22 mouse cellular contexts compared by ENCODE assay signal in genomic region chr4:137461217-137461616, GRCm38 (mm10). TPM values are rescaled to one million over a fixed set of nuclear protein-coding genes. Genes with fewer than 3 reads are reported as not detected.
DNase-seq lines count a peak whose midpoint lies in the region; ATAC-seq and TF ChIP-seq lines count a peak whose summit lies in the region.
"Had no signal": no experiment of that assay in that cellular context is flagged by ENCODE, and none has a peak within 500 bp of the region (broad histone marks: within the 10 kb centered on the region; RNA-seq: fewer than 3 reads in every experiment).

No protein-coding gene starts in this region.

- H3K36me3 ChIP-seq in heart, adult 2 months (ENCODE audit: control insufficient read depth, insufficient read depth, low read length) = no peaks in the 10 kb centered on the region
- H3K36me3 ChIP-seq in hindbrain, embryonic 10.5 days = no peaks in the 10 kb centered on the region
- no peaks in the 10 kb centered on the region for H3K36me3 ChIP-seq in hindbrain, embryonic 14.5 days (replicated peaks; ENCODE audit: control insufficient read depth, insufficient read depth)
- H3K36me3 ChIP-seq in midbrain, embryonic 11.5 days (ENCODE audit: control insufficient read depth, insufficient read depth, low read length) = no peaks in the 10 kb centered on the region
- no peaks in the 10 kb centered on the region for H3K36me3 ChIP-seq in midbrain, embryonic 14.5 days (ENCODE audit: control insufficient read depth, insufficient read depth, low read length)
- H3K36me3 ChIP-seq: neural tube, embryonic 15.5 days had no signal

- no peak for DNase-seq in heart, adult 2 months
- DNase-seq in heart, adult 9 months (ENCODE audit: low spot score in 2 of 2) = no peak
- no peak for DNase-seq in hindbrain, embryonic 10.5 days (ENCODE audit: low spot score)
- DNase-seq in hindbrain, embryonic 14.5 days (ENCODE audit: low spot score) = no peak
- DNase-seq in midbrain, embryonic 11.5 days (ENCODE audit: low spot score, missing footprints) = peak; percentile 77
- no peak for DNase-seq in midbrain, embryonic 14.5 days
- DNase-seq in cerebellum, adult 11 months = no peak
- no peak for DNase-seq in layer of hippocampus, adult 2 months (ENCODE audit: low spot score in 2 of 2)
- DNase-seq: cerebellum, adult 18-20 months; forebrain, postnatal 0 days; gastrocnemius, postnatal 14 days; kidney, adult 18-20 months; right cerebral cortex, postnatal 4 days; thymus, adult 18-20 months had no signal

- no peak overlapping the region for H3K4me3 ChIP-seq in heart, adult 2 months
- H3K4me3 ChIP-seq in hindbrain, embryonic 10.5 days = no peak overlapping the region
- H3K4me3 ChIP-seq in hindbrain, embryonic 14.5 days (replicated peaks; ENCODE audit: low read length) = no peak overlapping the region
- no peak overlapping the region for H3K4me3 ChIP-seq in midbrain, embryonic 11.5 days (ENCODE audit: low read depth, low read length)
- H3K4me3 ChIP-seq in midbrain, embryonic 14.5 days (replicated peaks; ENCODE audit: low read depth, low read length) = no peak overlapping the region
- H3K4me3 ChIP-seq in layer of hippocampus, adult 2 months = no peak overlapping the region
- H3K4me3 ChIP-seq: neural tube, embryonic 15.5 days had no signal

- 59% methylated on average over 4 of the region's 4 CpGs for WGBS in heart, adult 2 months
- 77% methylated on average over 4 of the region's 4 CpGs for WGBS in hindbrain, embryonic 10.5 days
- 80% methylated on average over 4 of the region's 4 CpGs for WGBS in hindbrain, embryonic 14.5 days
- 69% methylated on average over 4 of the region's 4 CpGs for WGBS in midbrain, embryonic 11.5 days
- 75% methylated on average over 4 of the region's 4 CpGs for WGBS in midbrain, embryonic 14.5 days

- H3K27me3 ChIP-seq in heart, adult 2 months (ENCODE audit: control insufficient read depth, insufficient read depth, low read length) = no peaks in the 10 kb centered on the region
- H3K27me3 ChIP-seq in hindbrain, embryonic 10.5 days (ENCODE audit: insufficient read depth, poor library complexity, severe bottlenecking) = no peaks in the 10 kb centered on the region
- no peaks in the 10 kb centered on the region for H3K27me3 ChIP-seq in hindbrain, embryonic 14.5 days (ENCODE audit: control insufficient read depth, insufficient read depth, low read length)
- H3K27me3 ChIP-seq in midbrain, embryonic 11.5 days (ENCODE audit: control insufficient read depth, insufficient read depth, low read length) = no peaks in the 10 kb centered on the region
- H3K27me3 ChIP-seq in midbrain, embryonic 14.5 days (ENCODE audit: control insufficient read depth, insufficient read depth, low read length) = no peaks in the 10 kb centered on the region
- H3K27me3 ChIP-seq: neural tube, embryonic 15.5 days had no signal

- H3K9me3 ChIP-seq in hindbrain, embryonic 10.5 days = no peaks in the 10 kb centered on the region
- H3K9me3 ChIP-seq in hindbrain, embryonic 14.5 days (ENCODE audit: control insufficient read depth, low read length) = no peaks in the 10 kb centered on the region
- H3K9me3 ChIP-seq in midbrain, embryonic 11.5 days (ENCODE audit: control insufficient read depth, low read length) = no peaks in the 10 kb centered on the region
- no peaks in the 10 kb centered on the region for H3K9me3 ChIP-seq in midbrain, embryonic 14.5 days (ENCODE audit: control insufficient read depth, low read length)
- H3K9me3 ChIP-seq: neural tube, embryonic 15.5 days had no signal

- H3K79me2 ChIP-seq in heart, adult 2 months (replicated peaks; ENCODE audit: control insufficient read depth, insufficient read depth, low read length) = no peaks in the 10 kb centered on the region

- H3K9ac ChIP-seq in heart, adult 2 months (ENCODE audit: low read depth, low read length) = no peak overlapping the region
- H3K9ac ChIP-seq in hindbrain, embryonic 14.5 days = no peak overlapping the region
- H3K9ac ChIP-seq in midbrain, embryonic 11.5 days (ENCODE audit: low read length) = 0 out of 2 replicates have a peak overlapping the region, but pooled peaks have one; percentile 9
- H3K9ac ChIP-seq in midbrain, embryonic 14.5 days (replicated peaks; ENCODE audit: low read length) = no peak overlapping the region
- H3K9ac ChIP-seq: forebrain, postnatal 0 days; neural tube, embryonic 15.5 days had no signal

- H3K4me1 ChIP-seq in heart, adult 2 months (ENCODE audit: control insufficient read depth, insufficient read depth, low read length) = peaks cover 19% of the 10 kb centered on the region
- peaks cover 35% of the 10 kb centered on the region for H3K4me1 ChIP-seq in hindbrain, embryonic 10.5 days (replicated peaks)
- H3K4me1 ChIP-seq in hindbrain, embryonic 14.5 days (replicated peaks; ENCODE audit: control insufficient read depth, insufficient read depth, low read length) = no peaks in the 10 kb centered on the region
- no peaks in the 10 kb centered on the region for H3K4me1 ChIP-seq in midbrain, embryonic 11.5 days (ENCODE audit: control insufficient read depth, insufficient read depth, low read length)
- no peaks in the 10 kb centered on the region for H3K4me1 ChIP-seq in midbrain, embryonic 14.5 days (ENCODE audit: control insufficient read depth, insufficient read depth, low read length)

- no peak for TF ChIP-seq EP300 in heart, adult 2 months (IDR thresholded peaks at IDR 0.05; ENCODE audit: insufficient read depth, low read depth, low read length)

- no peak for ATAC-seq in hindbrain, embryonic 14.5 days (ENCODE audit: low FRiP score)
- no peak for ATAC-seq in midbrain, embryonic 11.5 days (ENCODE audit: low FRiP score)
- no peak for ATAC-seq in midbrain, embryonic 14.5 days (ENCODE audit: low FRiP score, low TSS enrichment)
- ATAC-seq: forebrain, postnatal 0 days; hindbrain, embryonic 16.5 days had no signal

- intact Hi-C loops in heart, adult 2 months (cut with DNase I) = no loop called here

- no peak overlapping the region for H3K4me2 ChIP-seq in hindbrain, embryonic 14.5 days (replicated peaks)
- no peak overlapping the region for H3K4me2 ChIP-seq in midbrain, embryonic 11.5 days
- H3K4me2 ChIP-seq in midbrain, embryonic 14.5 days (ENCODE audit: low read length) = no peak overlapping the region
- H3K4me2 ChIP-seq: neural tube, embryonic 15.5 days had no signal

- peak overlapping the region; percentile 41; the same call in 1 of the 2 replicates for H3K27ac ChIP-seq in heart, adult 2 months
- H3K27ac ChIP-seq in hindbrain, embryonic 10.5 days = peak overlapping the region; percentile 76
- no peak overlapping the region for H3K27ac ChIP-seq in hindbrain, embryonic 14.5 days
- no peak overlapping the region for H3K27ac ChIP-seq in midbrain, embryonic 11.5 days (ENCODE audit: low read depth, low read length)
- H3K27ac ChIP-seq in midbrain, embryonic 14.5 days (replicated peaks; ENCODE audit: low read depth, low read length) = no peak overlapping the region
- H3K27ac ChIP-seq in layer of hippocampus, adult 2 months = no peak overlapping the region
- H3K27ac ChIP-seq: neural tube, embryonic 15.5 days had no signal

- no peak for TF ChIP-seq CTCF in heart, adult 2 months (IDR thresholded peaks at IDR 0.05)
- TF ChIP-seq CTCF in layer of hippocampus, adult 2 months (conservative IDR thresholded peaks at IDR 0.05) = no peak

- TF ChIP-seq POLR2A in heart, adult 2 months (IDR thresholded peaks at IDR 0.05; ENCODE audit: insufficient read depth, low read depth, low read length) = no peak

RNA-seq across cellular contexts. Expression of gene Hspg2, which starts 7.4 kb away (rescaled TPM):
- 100 to 1,000 TPM; 174 to 190 TPM for total RNA-seq in heart, adult 2 months (2021)
- polyA plus RNA-seq in heart, adult 2 months (2012; rRNA removed) = 86.7 and 114 TPM in 2 replicates
- 15.2 and 18.2 TPM in 2 replicates for polyA plus RNA-seq in hindbrain, embryonic 10.5 days (2016; fragmentation: Nextera tagmentation; extraction: Ambion mirVana)
- polyA plus RNA-seq in hindbrain, embryonic 14.5 days (2014; fragmentation: Nextera tagmentation; extraction: Ambion mirVana) = 8.7 and 10.7 TPM in 2 replicates
- polyA plus RNA-seq in midbrain, embryonic 11.5 days (2014; fragmentation: Nextera tagmentation; extraction: Ambion mirVana) = 9.6 and 11.2 TPM in 2 replicates
- 2.0 and 7.6 TPM in 2 replicates for polyA plus RNA-seq in midbrain, embryonic 14.5 days (2014; fragmentation: Nextera tagmentation; extraction: Ambion mirVana)
- 1 to 10 TPM; 4.0 to 5.2 TPM for total RNA-seq in layer of hippocampus, adult 2 months (2021)
- total RNA-seq: megakaryocyte-erythroid progenitor cell, adult 5-6 weeks had no signal

RNA-seq across cellular contexts. Expression of gene 1700013G24Rik, which starts 8.1 kb away (rescaled TPM):
- not detected for total RNA-seq in heart, adult 2 months (2021)
- 0.38 and 0.57 TPM in 2 replicates for polyA plus RNA-seq in heart, adult 2 months (2012; rRNA removed)
- polyA plus RNA-seq in hindbrain, embryonic 10.5 days (2016; fragmentation: Nextera tagmentation; extraction: Ambion mirVana) = not detected in 2 replicates
- polyA plus RNA-seq in hindbrain, embryonic 14.5 days (2014; fragmentation: Nextera tagmentation; extraction: Ambion mirVana) = not detected in 2 replicates
- not detected in 2 replicates for polyA plus RNA-seq in midbrain, embryonic 11.5 days (2014; fragmentation: Nextera tagmentation; extraction: Ambion mirVana)
- polyA plus RNA-seq in midbrain, embryonic 14.5 days (2014; fragmentation: Nextera tagmentation; extraction: Ambion mirVana) = not detected in 2 replicates
- total RNA-seq in layer of hippocampus, adult 2 months (2021) = not detected
- total RNA-seq: adrenal gland, adult 18-20 months; common myeloid progenitor, adult 5-6 weeks; forebrain, postnatal 0 days; gastrocnemius, postnatal 14 days; liver, adult 2 months; megakaryocyte-erythroid progenitor cell, adult 5-6 weeks had no signal
- polyA plus RNA-seq: forebrain, postnatal 0 days; hindbrain, embryonic 16.5 days; liver, adult 2 months; lung, postnatal 0 days; neural tube, embryonic 15.5 days; urinary bladder, adult 2 months had no signal

RNA-seq across cellular contexts. Expression of gene Cela3b, which starts 30.9 kb away (rescaled TPM):
- not detected for total RNA-seq in heart, adult 2 months (2021)
- 0.32 TPM in 1 of 2 replicates, not detected in the other for polyA plus RNA-seq in heart, adult 2 months (2012; rRNA removed)
- polyA plus RNA-seq in hindbrain, embryonic 10.5 days (2016; fragmentation: Nextera tagmentation; extraction: Ambion mirVana) = not detected in 2 replicates
- not detected in 2 replicates for polyA plus RNA-seq in hindbrain, embryonic 14.5 days (2014; fragmentation: Nextera tagmentation; extraction: Ambion mirVana)
- polyA plus RNA-seq in midbrain, embryonic 11.5 days (2014; fragmentation: Nextera tagmentation; extraction: Ambion mirVana) = not detected in 2 replicates
- not detected in 2 replicates for polyA plus RNA-seq in midbrain, embryonic 14.5 days (2014; fragmentation: Nextera tagmentation; extraction: Ambion mirVana)
- total RNA-seq in layer of hippocampus, adult 2 months (2021) = not detected
- total RNA-seq: adrenal gland, adult 18-20 months; common myeloid progenitor, adult 5-6 weeks; forebrain, postnatal 0 days; gastrocnemius, postnatal 14 days; megakaryocyte-erythroid progenitor cell, adult 5-6 weeks had no signal
- polyA plus RNA-seq: forebrain, postnatal 0 days; hindbrain, embryonic 16.5 days; lung, postnatal 0 days; neural tube, embryonic 15.5 days; urinary bladder, adult 2 months had no signal

RNA-seq across cellular contexts. Expression of gene Cela3a, which starts 51.6 kb away (rescaled TPM):
- not detected for total RNA-seq in heart, adult 2 months (2021)
- polyA plus RNA-seq in heart, adult 2 months (2012; rRNA removed) = not detected in 2 replicates
- polyA plus RNA-seq in hindbrain, embryonic 10.5 days (2016; fragmentation: Nextera tagmentation; extraction: Ambion mirVana) = not detected in 2 replicates
- not detected in 2 replicates for polyA plus RNA-seq in hindbrain, embryonic 14.5 days (2014; fragmentation: Nextera tagmentation; extraction: Ambion mirVana)
- not detected in 2 replicates for polyA plus RNA-seq in midbrain, embryonic 11.5 days (2014; fragmentation: Nextera tagmentation; extraction: Ambion mirVana)
- not detected in 2 replicates for polyA plus RNA-seq in midbrain, embryonic 14.5 days (2014; fragmentation: Nextera tagmentation; extraction: Ambion mirVana)
- total RNA-seq in layer of hippocampus, adult 2 months (2021) = not detected
- total RNA-seq: adrenal gland, adult 18-20 months; common myeloid progenitor, adult 5-6 weeks; forebrain, postnatal 0 days; gastrocnemius, postnatal 14 days; liver, adult 2 months; megakaryocyte-erythroid progenitor cell, adult 5-6 weeks had no signal
- polyA plus RNA-seq: forebrain, postnatal 0 days; hindbrain, embryonic 16.5 days; liver, adult 2 months; lung, postnatal 0 days; neural tube, embryonic 15.5 days; urinary bladder, adult 2 months had no signal

Comparison
In these comparisons a context has a peak if more than half of its experiments do, and no peak if none do; other contexts are left out.
1. H3K27ac ChIP-seq: peak in heart, adult 2 months (single experiment) and hindbrain, embryonic 10.5 days (single experiment); none in hindbrain, embryonic 14.5 days (single experiment), midbrain, embryonic 11.5 days (single experiment), midbrain, embryonic 14.5 days (single experiment) and layer of hippocampus, adult 2 months (single experiment).